In the genomic region with DNA sequence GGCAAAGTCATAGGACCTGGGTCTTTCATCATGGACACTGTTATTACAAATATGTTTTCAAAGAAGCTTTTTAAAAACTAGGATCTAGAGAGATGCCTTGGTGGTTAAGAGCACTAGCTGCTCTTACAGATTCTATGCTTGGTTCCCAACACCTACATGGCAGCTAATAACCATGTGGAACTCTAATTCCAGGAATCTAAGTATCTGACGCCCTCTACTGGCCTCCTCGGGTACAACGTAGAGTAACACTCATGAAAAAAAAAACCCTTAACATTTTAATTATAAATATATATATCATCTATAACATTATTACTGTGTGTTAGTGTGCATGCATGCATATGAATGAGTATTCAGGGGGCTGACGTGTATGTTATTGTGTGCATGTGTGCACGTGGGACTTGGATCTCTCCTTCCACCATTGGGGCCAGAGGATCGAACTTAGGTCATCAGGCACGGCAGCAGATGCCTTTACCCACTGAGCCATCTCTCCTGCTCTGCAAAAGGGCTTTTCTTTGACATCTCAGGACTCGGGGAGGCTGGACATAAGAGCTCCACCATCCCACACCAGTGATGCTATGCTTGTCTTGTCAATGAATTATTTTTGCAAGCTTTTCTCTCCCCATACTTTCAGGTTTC, we compare ENCODE assay signal across 9 mouse cellular contexts. TPM values are rescaled to one million over a fixed set of nuclear protein-coding genes. Genes with fewer than 3 reads are reported as not detected.
DNase-seq lines count a peak whose midpoint lies in the region; ATAC-seq lines count a peak whose summit lies in the region.
"Had no signal": no experiment of that assay in that cellular context is flagged by ENCODE, and none has a peak within 500 bp of the region (broad histone marks: within the 10 kb centered on the region; RNA-seq: fewer than 3 reads in every experiment).

No protein-coding gene starts in this region.

- no peak overlapping the region for H3K4me3 ChIP-seq in liver, embryonic 12.5 days
- H3K4me3 ChIP-seq: lung, embryonic 15.5 days had no signal

- H3K27me3 ChIP-seq in liver, embryonic 12.5 days (replicated peaks): peaks cover 9% of the 10 kb centered on the region; the same call in 1 of the 2 replicates
- H3K27me3 ChIP-seq: lung, embryonic 15.5 days had no signal

- peak; percentile 66 for DNase-seq in CD4-positive, CD25-positive, alpha-beta regulatory T cell, adult 2 months (ENCODE audit: low read depth, low spot score)
- peak; percentile 45 for DNase-seq in liver
- peak; percentile 51 for DNase-seq in c-Kit-positive CD71-negative TER-119-negative erythroid progenitor cells, embryonic 14.5 days (ENCODE audit: low read depth)
- DNase-seq in kidney, postnatal 36 days: peak; percentile 18 to 62
- DNase-seq in gastrocnemius, postnatal 36 days: no peak
- DNase-seq in right cerebral cortex, postnatal 25 days: no peak

- no peak for ATAC-seq in CD4-positive, CD25-positive, alpha-beta regulatory T cell, adult 4 months
- no peak for ATAC-seq in liver, embryonic 12.5 days

- H3K27ac ChIP-seq in liver, embryonic 12.5 days: no peak overlapping the region
- H3K27ac ChIP-seq: lung, embryonic 15.5 days had no signal

- 31% methylated on average over 8 of the region's 8 CpGs for WGBS in liver, embryonic 12.5 days (ENCODE audit: insufficient replicate concordance)

- no peak overlapping the region for H3K4me2 ChIP-seq in liver, embryonic 12.5 days
- H3K4me2 ChIP-seq: lung, embryonic 15.5 days had no signal

- intact Hi-C loops in gastrocnemius, postnatal 36 days (cut with DNase I): loop anchor here (5.0 kb wide), 1 partner anchor 36 kb away; no protein-coding TSS in a partner anchor

- peaks cover 5% of the 10 kb centered on the region for H3K36me3 ChIP-seq in liver, embryonic 12.5 days
- H3K36me3 ChIP-seq: lung, embryonic 15.5 days had no signal

- no peak overlapping the region for H3K9ac ChIP-seq in liver, embryonic 12.5 days
- H3K9ac ChIP-seq: lung, embryonic 15.5 days had no signal

- no peaks in the 10 kb centered on the region for H3K9me3 ChIP-seq in liver, embryonic 12.5 days (replicated peaks)
- H3K9me3 ChIP-seq: lung, embryonic 15.5 days had no signal

- peaks cover 27% of the 10 kb centered on the region for H3K4me1 ChIP-seq in liver, embryonic 12.5 days

RNA-seq across cellular contexts. Expression of gene Ykt6, which starts 2.2 kb away (rescaled TPM):
- polyA plus RNA-seq in CD4-positive, CD25-positive, alpha-beta regulatory T cell, adult 4 months (2017; shearing (Covaris generic)): 10 to 100 TPM; 28.1 to 31.5 TPM
- 25.2 and 25.7 TPM in 2 replicates for polyA plus RNA-seq in liver, embryonic 12.5 days (2016; fragmentation: Nextera tagmentation; extraction: Ambion mirVana)
- 10 to 100 TPM; 36.7 to 38.5 TPM for total RNA-seq in gastrocnemius, postnatal 36 days (2021)

RNA-seq across cellular contexts. Expression of gene Gck, which starts 3.4 kb away (rescaled TPM):
- not detected for polyA plus RNA-seq in CD4-positive, CD25-positive, alpha-beta regulatory T cell, adult 4 months (2017; shearing (Covaris generic))
- polyA plus RNA-seq in liver, embryonic 12.5 days (2016; fragmentation: Nextera tagmentation; extraction: Ambion mirVana): 0.31 and 0.37 TPM in 2 replicates
- total RNA-seq in gastrocnemius, postnatal 36 days (2021): 10 to 100 TPM in 1 of 2 experiments, 1 to 10 TPM in 1; 5.1 to 10.1 TPM

RNA-seq across cellular contexts. Expression of gene Myl7, which starts 54.7 kb away (rescaled TPM):
- not detected for polyA plus RNA-seq in CD4-positive, CD25-positive, alpha-beta regulatory T cell, adult 4 months (2017; shearing (Covaris generic))
- 21.8 and 22.5 TPM in 2 replicates for polyA plus RNA-seq in liver, embryonic 12.5 days (2016; fragmentation: Nextera tagmentation; extraction: Ambion mirVana)
- not detected for total RNA-seq in gastrocnemius, postnatal 36 days (2021)

Comparison
In these comparisons a context has a peak if more than half of its experiments do, and no peak if none do; other contexts are left out.
1. DNase-seq: peak in CD4-positive, CD25-positive, alpha-beta regulatory T cell, adult 2 months (single experiment), liver (single experiment), c-Kit-positive CD71-negative TER-119-negative erythroid progenitor cells, embryonic 14.5 days (single experiment) and kidney, postnatal 36 days (2 of 2); none in gastrocnemius, postnatal 36 days (0 of 2) and right cerebral cortex, postnatal 25 days (single experiment).
2. RNA of gene Myl7, which starts 54.7 kb away (polyA plus RNA-seq): 21.8 to 22.5 TPM in liver, embryonic 12.5 days; not detected in CD4-positive, CD25-positive, alpha-beta regulatory T cell, adult 4 months; every median in the first group is over 10 times any median in the second.